Mouse (Mus musculus) forebrain, embryonic 11.5 days (tissue): ENCODE data around the gene Opcml. TPM values are rescaled to one million over a fixed set of nuclear protein-coding genes. Genes with fewer than 3 reads are reported as not detected.

Experiments
- ATAC-seq: fragments of 200-750 bp; cut with Nextera tagmentation; replicated peaks from 2 replicates; pipeline ENCODE4 v1.8.0; 2017; ENCODE audit warnings: moderate TSS enrichment; ENCODE audit not compliant: low FRiP score
- DNase-seq: peaks from one replicate; pipeline ENCODE4 v3.0.0-alpha.2; 2017; ENCODE audit warnings: low spot score
- H3K27ac ChIP-seq: fragments of 300-500 bp; sonication (generic); 2 replicates; pipeline ENCODE4 v1.5.1; 2014; ENCODE audit warnings: low read depth, low read length
- H3K27me3 ChIP-seq: fragments of 300-500 bp; sonication (generic); 2 replicates; pipeline ENCODE4 v1.6.1; 2014; ENCODE audit warnings: mild to moderate bottlenecking, low read length, mixed read lengths; ENCODE audit not compliant: control insufficient read depth, insufficient read depth
- H3K36me3 ChIP-seq: fragments of 300-500 bp; sonication (generic); 2 replicates; pipeline ENCODE4 v1.6.1; 2014; ENCODE audit warnings: mild to moderate bottlenecking, low read length, moderate library complexity, mixed read lengths; ENCODE audit not compliant: control insufficient read depth, insufficient read depth
- H3K4me1 ChIP-seq: fragments of 300-500 bp; sonication (generic); replicated peaks from 2 replicates; pipeline ENCODE4 v1.6.1; 2014; ENCODE audit warnings: low read length, mixed read lengths; ENCODE audit not compliant: control insufficient read depth, insufficient read depth
- H3K4me2 ChIP-seq: fragments of 300-500 bp; sonication (generic); 2 replicates; pipeline ENCODE4 v1.6.1; 2014; ENCODE audit warnings: low read depth, mild to moderate bottlenecking, low read length, moderate library complexity, mixed read lengths; ENCODE audit not compliant: severe bottlenecking
- H3K4me3 ChIP-seq: fragments of 300-500 bp; sonication (generic); 2 replicates; pipeline ENCODE4 v1.5.1; 2014; ENCODE audit warnings: low read depth, low read length
- H3K9ac ChIP-seq: fragments of 300-500 bp; sonication (generic); 2 replicates; pipeline ENCODE4 v1.6.1; 2014; ENCODE audit warnings: low read length
- H3K9me3 ChIP-seq: fragments of 300-500 bp; sonication (generic); 2 replicates; pipeline ENCODE4 v1.6.1; 2016; ENCODE audit warnings: low read length, mixed read lengths; ENCODE audit not compliant: control insufficient read depth
- WGBS: fragments of 180-500 bp; shearing (Covaris S2); extraction: QIAGEN DNeasy Blood & Tissue Kit; methylation state at CpG from one replicate; pipeline ENCODE4 v1.1.7; 2014; 5-methylcytosine and 5-hydroxymethylcytosine counted together
- polyA plus RNA-seq: library from polyadenylated mRNA; unstranded; fragments of >200 nt; fragmentation: Nextera tagmentation; extraction: Ambion mirVana; gene quantifications from 2 replicates; pipeline ENCODE4 v1.2.1, GENCODE M21; 2014

Opcml gene
- polyA plus RNA-seq, 1 experiment from 2014 or later: 2.4 TPM

- Histone ChIP-seq H3K36me3 (no peaks in the 10 kb centered on the region), H3K27ac (no peak overlapping the region), H3K4me3 (no peak overlapping the region), H3K4me2 (no peak overlapping the region), H3K9me3 (no peaks in the 10 kb centered on the region), H3K27me3 (no peaks in the 10 kb centered on the region), H3K4me1 (0 out of 2 replicates have a peak, but pooled peaks cover 2% of the 10 kb centered on the region), H3K9ac (no peak overlapping the region)
- DNase-seq (no peak), ATAC-seq (no peak)
- WGBS: 92% methylated on average over 3 of the region's 3 CpGs
Measured at GRCm38 (mm10) chr9:28822060-28822459, 1031.5 kb downstream of the Opcml start.

GRCm38 (mm10) chr9:28822466-28822865, 1031.9 kb downstream of the Opcml start:
- Histone ChIP-seq H3K4me3 (no peak overlapping the region), H3K4me1 (0 out of 2 replicates have a peak, but pooled peaks cover 2% of the 10 kb centered on the region), H3K27ac (no peak overlapping the region), H3K27me3 (no peaks in the 10 kb centered on the region), H3K9me3 (no peaks in the 10 kb centered on the region), H3K9ac (no peak overlapping the region), H3K36me3 (no peaks in the 10 kb centered on the region), H3K4me2 (no peak overlapping the region)
- no peak for ATAC-seq
- no peak for DNase-seq
- 89% methylated on average over 5 of the region's 5 CpGs for WGBS

GRCm38 (mm10) chr9:28825821-28826220, 1035.2 kb downstream of the Opcml start:
- Histone ChIP-seq H3K9me3 (no peaks in the 10 kb centered on the region), H3K27me3 (no peaks in the 10 kb centered on the region), H3K36me3 (no peaks in the 10 kb centered on the region), H3K9ac (no peak overlapping the region), H3K4me1 (0 out of 2 replicates have a peak, but pooled peaks cover 2% of the 10 kb centered on the region), H3K27ac (no peak overlapping the region), H3K4me3 (no peak overlapping the region), H3K4me2 (no peak overlapping the region)
- ATAC-seq (no peak), DNase-seq (no peak)
- WGBS: 81% methylated on average over 2 of the region's 2 CpGs

GRCm38 (mm10) chr9:28845961-28846570, 1055.5 kb downstream of the Opcml start:
- Histone ChIP-seq H3K9me3 (no peaks in the 10 kb centered on the region), H3K4me1 (no peaks in the 10 kb centered on the region), H3K4me3 (no peak overlapping the region), H3K4me2 (no peak overlapping the region), H3K27ac (no peak overlapping the region), H3K27me3 (no peaks in the 10 kb centered on the region), H3K9ac (no peak overlapping the region), H3K36me3 (no peaks in the 10 kb centered on the region)
- ATAC-seq (peak; percentile 36), DNase-seq (no peak)
- WGBS: 24% methylated on average over 2 of the region's 2 CpGs

- Histone ChIP-seq H3K9me3 (no peaks in the 10 kb centered on the region), H3K4me1 (no peaks in the 10 kb centered on the region), H3K4me2 (no peak overlapping the region), H3K9ac (no peak overlapping the region), H3K36me3 (no peaks in the 10 kb centered on the region), H3K27me3 (no peaks in the 10 kb centered on the region), H3K4me3 (no peak overlapping the region), H3K27ac (no peak overlapping the region)
- WGBS: 86% methylated on average over 7 of the region's 7 CpGs
- DNase-seq (no peak), ATAC-seq (no peak)
Measured at GRCm38 (mm10) chr9:28855826-28856225, 1065.3 kb downstream of the Opcml start.

GRCm38 (mm10) chr9:28861983-28862382, 1071.4 kb downstream of the Opcml start:
- Histone ChIP-seq H3K27ac (no peak overlapping the region), H3K4me2 (no peak overlapping the region), H3K4me3 (no peak overlapping the region), H3K9me3 (no peaks in the 10 kb centered on the region), H3K36me3 (no peaks in the 10 kb centered on the region), H3K27me3 (no peaks in the 10 kb centered on the region), H3K4me1 (no peaks in the 10 kb centered on the region), H3K9ac (no peak overlapping the region)
- ATAC-seq (no peak), DNase-seq (no peak)
- WGBS: 92% methylated on average over 4 of the region's 4 CpGs

- Histone ChIP-seq H3K27ac (no peak overlapping the region), H3K27me3 (no peaks in the 10 kb centered on the region), H3K9me3 (no peaks in the 10 kb centered on the region), H3K4me2 (no peak overlapping the region), H3K4me1 (no peaks in the 10 kb centered on the region), H3K4me3 (no peak overlapping the region), H3K36me3 (no peaks in the 10 kb centered on the region), H3K9ac (no peak overlapping the region)
- no peak for ATAC-seq
- 78% methylated on average over 3 of the region's 3 CpGs for WGBS
- DNase-seq: no peak
Measured at GRCm38 (mm10) chr9:28867256-28867655, 1076.7 kb downstream of the Opcml start.

- WGBS: 65% methylated on average over 1 of the region's 1 CpGs
- no peak for ATAC-seq
- Histone ChIP-seq H3K27ac (no peak overlapping the region), H3K4me1 (no peaks in the 10 kb centered on the region), H3K4me2 (no peak overlapping the region), H3K27me3 (no peaks in the 10 kb centered on the region), H3K4me3 (no peak overlapping the region), H3K9ac (no peak overlapping the region), H3K9me3 (no peaks in the 10 kb centered on the region), H3K36me3 (no peaks in the 10 kb centered on the region)
- DNase-seq: no peak
Measured at GRCm38 (mm10) chr9:28870478-28870877, 1079.9 kb downstream of the Opcml start.

GRCm38 (mm10) chr9:28882566-28882965, 1092.0 kb downstream of the Opcml start:
- Histone ChIP-seq H3K27me3 (no peaks in the 10 kb centered on the region), H3K9ac (no peak overlapping the region), H3K36me3 (no peaks in the 10 kb centered on the region), H3K9me3 (no peaks in the 10 kb centered on the region), H3K4me2 (no peak overlapping the region), H3K4me1 (no peaks in the 10 kb centered on the region), H3K4me3 (no peak overlapping the region), H3K27ac (no peak overlapping the region)
- DNase-seq: no peak
- 79% methylated on average over 1 of the region's 1 CpGs for WGBS
- ATAC-seq: no peak
